Mouse (Mus musculus): ENCODE measurements at regions not wholly inside any gene's neighbourhood (a gene's known extent, or its start where the extent isn't known, plus 50 kb on each side); places are given as distances from the start of the nearest gene placed in this dataset.

DNA sequence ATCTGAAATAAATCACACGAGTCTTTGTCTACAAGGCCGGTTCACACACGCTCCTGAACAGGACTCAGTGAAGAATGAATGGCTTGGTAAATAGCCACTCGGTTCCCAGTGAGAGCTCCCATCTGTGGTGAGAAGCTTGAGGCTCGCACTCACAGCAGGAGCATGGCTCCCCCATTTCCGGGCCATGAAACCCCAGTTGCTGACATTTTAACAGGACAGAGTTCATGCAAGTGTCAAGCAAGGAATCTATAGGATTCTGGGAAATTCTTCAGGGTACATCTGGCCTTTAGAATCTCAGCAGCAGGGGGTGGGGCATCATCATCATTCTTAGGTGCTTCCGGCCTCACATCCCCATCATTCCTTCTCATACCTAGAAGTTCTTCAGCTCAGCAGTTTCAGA lies 371.8 kb downstream of the Adam3 start:
- H3K36me3 ChIP-seq: no peaks in the 10 kb centered on the region
- no peaks in the 10 kb centered on the region for H3K9me3 ChIP-seq (replicated peaks)
- WGBS: 56% methylated on average over 7 of the region's 7 CpGs
- H3K4me2 ChIP-seq: no peak overlapping the region
- H3K4me1 ChIP-seq: peaks cover 22% of the 10 kb centered on the region
- H3K27ac ChIP-seq: no peak overlapping the region
- no peak overlapping the region for H3K9ac ChIP-seq
- no peak overlapping the region for H3K4me3 ChIP-seq (replicated peaks)
- no peaks in the 10 kb centered on the region for H3K27me3 ChIP-seq
- ATAC-seq (replicated peaks; ENCODE audit: low FRiP score): no peak

DNA sequence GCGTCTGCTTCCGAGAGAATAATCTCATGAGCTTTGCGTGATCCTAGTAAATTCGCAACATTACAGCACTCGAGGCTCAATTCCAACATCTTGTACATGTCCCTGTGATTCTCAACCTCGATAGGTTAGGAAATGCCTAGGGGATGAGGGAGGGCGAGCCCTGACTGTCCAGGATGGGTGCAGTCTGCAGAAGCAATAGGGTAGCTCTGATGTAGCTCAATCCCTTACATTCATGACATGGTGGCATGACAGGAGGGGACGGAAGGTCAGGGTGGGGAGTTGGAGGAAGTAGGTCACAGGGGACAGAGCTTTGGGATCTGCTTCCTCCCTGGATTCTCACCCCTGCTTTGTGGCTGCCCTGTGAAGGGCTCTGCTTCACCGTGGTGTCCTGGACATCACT lies 373.3 kb downstream of the Adam3 start:
- WGBS: 49% methylated on average over 9 of the region's 9 CpGs
- H3K4me2 ChIP-seq: peak overlapping the region; percentile 44
- peaks cover 19% of the 10 kb centered on the region for H3K4me1 ChIP-seq
- no peak overlapping the region for H3K9ac ChIP-seq
- no peaks in the 10 kb centered on the region for H3K27me3 ChIP-seq
- no peak overlapping the region for H3K27ac ChIP-seq
- ATAC-seq (replicated peaks; ENCODE audit: low FRiP score): no peak; the same call in 1 of the 2 replicates
- 0 out of 2 replicates have a peak overlapping the region, but pooled peaks have one; percentile 10 for H3K4me3 ChIP-seq (replicated peaks)
- no peaks in the 10 kb centered on the region for H3K9me3 ChIP-seq (replicated peaks)
- no peaks in the 10 kb centered on the region for H3K36me3 ChIP-seq

DNA sequence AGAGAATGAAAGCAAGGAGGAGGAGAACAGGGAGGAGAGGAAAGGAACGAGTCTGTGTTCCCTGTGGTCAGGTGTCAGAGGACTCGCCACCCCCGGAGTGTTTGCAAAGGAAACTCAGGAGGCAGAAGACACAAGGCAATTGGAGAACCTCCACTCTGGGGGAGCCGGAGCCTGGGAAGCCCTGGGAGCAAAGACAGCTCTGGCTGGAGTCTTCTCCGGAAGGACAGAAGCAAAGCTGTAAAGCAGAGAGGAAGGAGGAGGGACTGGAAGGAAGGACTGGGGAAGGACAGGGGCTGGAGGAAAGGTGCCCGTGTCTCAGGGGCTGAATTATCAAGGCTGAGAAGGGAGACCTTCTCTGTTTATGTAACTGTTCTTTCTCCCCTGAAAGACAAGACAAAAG lies 373.9 kb downstream of the Adam3 start:
- Histone ChIP-seq H3K27ac (peak overlapping the region; percentile 56; the same call in 1 of the 2 replicates), H3K9ac (no peak overlapping the region), H3K36me3 (no peaks in the 10 kb centered on the region), H3K4me2 (peak overlapping the region; percentile 44), H3K27me3 (no peaks in the 10 kb centered on the region), H3K4me3 (replicated peaks) (peak overlapping the region; percentile 10; the same call in 1 of the 2 replicates), H3K4me1 (peaks cover 19% of the 10 kb centered on the region), H3K9me3 (replicated peaks) (no peaks in the 10 kb centered on the region)
- 4% methylated on average over 6 of the region's 6 CpGs for WGBS
- 0 out of 2 replicates have a peak, but pooled peaks have one; percentile 27 for ATAC-seq (replicated peaks; ENCODE audit: low FRiP score)

DNA sequence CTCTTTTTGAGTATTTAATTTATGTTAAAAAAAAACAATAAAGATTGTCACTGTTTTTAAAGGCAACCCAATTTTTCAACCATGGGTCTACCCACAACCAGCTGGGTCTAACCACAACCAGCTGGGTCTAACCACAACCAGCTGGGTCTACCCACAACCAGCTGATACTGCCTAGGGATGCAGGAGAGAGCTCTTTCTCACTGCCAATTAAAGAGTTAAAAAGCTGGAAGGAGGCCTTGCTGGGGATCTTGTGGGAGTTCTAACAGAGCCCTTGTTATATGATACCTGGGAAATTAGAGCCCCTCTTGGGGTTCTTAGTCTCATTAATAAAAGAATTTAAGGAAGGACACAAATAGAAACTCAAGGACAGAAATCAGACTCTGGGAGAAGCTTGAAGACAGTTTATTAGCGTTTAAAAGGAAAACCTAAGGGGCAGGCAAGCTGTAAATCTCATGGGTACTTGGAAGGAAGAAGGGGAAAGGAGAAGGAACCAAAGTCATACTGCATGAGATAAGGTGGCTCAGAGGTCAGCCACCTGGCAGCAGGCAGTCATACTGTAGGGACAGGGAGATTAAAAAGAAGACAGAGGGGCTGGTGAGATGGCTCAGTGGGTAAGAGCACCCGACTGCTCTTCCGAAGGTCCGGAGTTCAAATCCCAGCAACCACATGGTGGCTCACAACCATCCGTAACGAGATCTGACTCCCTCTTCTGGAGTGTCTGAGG lies 379.1 kb downstream of the Adam3 start:
- 40% methylated on average over 6 of the region's 6 CpGs for WGBS
- no peaks in the 10 kb centered on the region for H3K4me1 ChIP-seq
- no peaks in the 10 kb centered on the region for H3K36me3 ChIP-seq
- no peak overlapping the region for H3K27ac ChIP-seq
- peak; percentile 91 for ATAC-seq (replicated peaks; ENCODE audit: low FRiP score)
- no peak overlapping the region for H3K9ac ChIP-seq
- no peak overlapping the region for H3K4me2 ChIP-seq
- no peak overlapping the region for H3K4me3 ChIP-seq (replicated peaks)
- no peaks in the 10 kb centered on the region for H3K9me3 ChIP-seq (replicated peaks)
- H3K27me3 ChIP-seq: no peaks in the 10 kb centered on the region

DNA sequence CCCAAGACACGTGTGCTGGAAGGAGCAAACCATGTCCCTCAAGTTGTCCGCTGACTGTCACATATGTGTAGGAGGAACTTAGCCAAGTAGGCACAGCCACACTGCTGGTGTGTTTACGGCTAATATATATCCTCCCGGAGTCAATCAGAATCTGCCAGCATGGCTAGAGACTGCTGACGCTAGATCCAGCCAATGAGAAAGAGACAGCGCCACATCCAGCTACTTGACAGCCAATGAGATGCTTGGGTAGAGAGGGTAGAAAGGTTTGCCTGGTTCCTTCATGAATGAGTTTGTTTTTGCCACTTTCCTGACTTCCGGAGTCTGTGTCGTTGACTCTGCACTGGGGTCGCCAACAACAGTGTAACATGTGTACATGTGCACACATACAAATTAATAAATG lies 387.0 kb downstream of the Adam3 start:
- Histone ChIP-seq H3K27ac (no peak overlapping the region), H3K4me2 (no peak overlapping the region), H3K9ac (no peak overlapping the region), H3K4me1 (peaks cover 9% of the 10 kb centered on the region), H3K27me3 (no peaks in the 10 kb centered on the region), H3K4me3 (replicated peaks) (no peak overlapping the region), H3K36me3 (no peaks in the 10 kb centered on the region), H3K9me3 (replicated peaks) (no peaks in the 10 kb centered on the region)
- ATAC-seq (replicated peaks; ENCODE audit: low FRiP score): no peak
- 88% methylated on average over 9 of the region's 9 CpGs for WGBS

DNA sequence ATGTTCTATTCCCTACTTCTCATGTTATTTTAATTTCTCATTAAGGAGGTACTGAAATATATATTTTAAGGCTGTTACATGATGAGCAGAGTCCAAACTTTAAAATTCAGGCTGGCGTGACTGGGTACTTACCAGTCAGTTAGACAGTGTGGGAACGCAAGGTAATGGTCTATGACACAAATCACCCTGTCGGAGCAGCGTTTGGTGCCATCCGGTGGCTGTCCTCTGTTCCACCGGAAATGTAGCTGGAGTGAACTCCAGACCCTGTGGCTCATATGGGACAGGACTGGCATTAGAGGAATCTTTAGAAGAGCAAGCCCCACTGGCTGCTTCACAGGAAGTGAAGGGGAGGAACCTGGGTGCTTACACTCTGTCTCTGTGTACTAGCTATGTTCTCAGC lies 388.0 kb downstream of the Adam3 start:
- Histone ChIP-seq H3K4me2 (no peak overlapping the region), H3K4me1 (peaks cover 9% of the 10 kb centered on the region), H3K4me3 (replicated peaks) (no peak overlapping the region), H3K27ac (no peak overlapping the region), H3K9ac (no peak overlapping the region), H3K9me3 (replicated peaks) (no peaks in the 10 kb centered on the region), H3K27me3 (no peaks in the 10 kb centered on the region), H3K36me3 (no peaks in the 10 kb centered on the region)
- 21% methylated on average over 6 of the region's 6 CpGs for WGBS
- peak; percentile 36; the same call in 1 of the 2 replicates for ATAC-seq (replicated peaks; ENCODE audit: low FRiP score)

DNA sequence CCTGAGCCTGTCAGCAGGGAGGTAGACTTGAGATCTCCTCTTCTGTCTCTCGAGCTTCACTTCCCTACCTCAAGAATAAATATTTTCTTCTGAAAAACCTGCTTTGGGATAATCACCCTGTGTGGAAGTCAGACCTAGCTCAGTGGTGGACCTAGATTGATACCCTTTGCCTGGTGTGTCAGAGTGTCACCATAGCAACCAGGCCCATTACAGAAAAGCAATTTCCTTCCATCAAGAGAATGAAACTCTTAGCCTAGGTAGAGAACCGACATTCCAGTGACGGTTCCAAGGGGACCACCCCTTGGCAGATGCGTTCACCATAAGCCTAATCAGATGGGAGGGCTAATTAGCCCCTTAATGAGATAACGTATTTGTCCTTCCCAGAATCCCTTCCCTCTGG lies 389.9 kb downstream of the Adam3 start:
- H3K27me3 ChIP-seq: no peaks in the 10 kb centered on the region
- H3K4me1 ChIP-seq: peaks cover 7% of the 10 kb centered on the region
- H3K4me2 ChIP-seq: no peak overlapping the region
- no peak overlapping the region for H3K9ac ChIP-seq
- no peaks in the 10 kb centered on the region for H3K36me3 ChIP-seq
- ATAC-seq (replicated peaks; ENCODE audit: low FRiP score): no peak
- H3K4me3 ChIP-seq (replicated peaks): no peak overlapping the region
- WGBS: 55% methylated on average over 5 of the region's 5 CpGs
- no peaks in the 10 kb centered on the region for H3K9me3 ChIP-seq (replicated peaks)
- no peak overlapping the region for H3K27ac ChIP-seq

DNA sequence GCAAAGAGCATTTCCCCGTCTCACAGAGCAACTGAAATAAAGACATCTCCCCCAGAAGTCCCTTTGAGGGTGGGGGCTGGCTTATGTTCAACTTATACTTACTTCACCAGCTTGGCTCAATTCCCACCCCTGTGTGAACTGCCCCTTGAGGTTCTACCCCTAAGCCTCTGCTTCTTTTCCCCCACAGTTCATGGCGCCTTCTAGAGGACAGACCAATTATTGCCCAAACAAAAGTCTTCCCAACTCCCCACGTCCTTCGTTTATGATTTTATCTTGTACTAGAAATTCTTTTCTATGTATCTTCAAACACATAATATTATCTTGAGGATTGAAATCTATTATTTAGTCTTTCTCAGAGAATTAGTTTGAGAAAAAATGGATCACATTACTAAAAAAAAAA lies 391.9 kb downstream of the Adam3 start:
- ATAC-seq (replicated peaks; ENCODE audit: low FRiP score): no peak
- 77% methylated on average over 4 of the region's 4 CpGs for WGBS
- Histone ChIP-seq H3K9ac (no peak overlapping the region), H3K4me1 (peaks cover 7% of the 10 kb centered on the region), H3K9me3 (replicated peaks) (no peaks in the 10 kb centered on the region), H3K36me3 (no peaks in the 10 kb centered on the region), H3K4me2 (no peak overlapping the region), H3K27ac (no peak overlapping the region), H3K27me3 (no peaks in the 10 kb centered on the region), H3K4me3 (replicated peaks) (no peak overlapping the region)

DNA sequence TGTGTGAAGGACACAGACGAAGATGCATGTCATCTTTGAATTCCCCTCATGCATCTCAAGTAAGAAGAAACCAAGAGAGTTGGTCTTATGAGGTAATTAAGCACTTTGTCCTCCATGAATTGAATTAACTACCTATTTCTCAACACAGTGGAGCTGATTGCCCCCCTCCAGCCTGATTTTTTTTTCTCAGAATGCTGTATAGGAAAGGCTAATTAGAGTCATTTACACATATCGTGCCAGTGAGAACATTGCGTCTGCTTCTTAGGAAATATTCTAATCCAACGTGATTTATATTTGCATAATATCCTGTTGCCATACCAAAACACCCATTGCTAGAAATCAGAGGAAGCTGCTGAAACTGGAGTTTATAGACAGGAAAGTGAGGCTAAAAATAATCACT lies 414.8 kb downstream of the Adam3 start:
- H3K9ac ChIP-seq: no peak overlapping the region
- H3K4me2 ChIP-seq: no peak overlapping the region
- H3K9me3 ChIP-seq (replicated peaks): no peaks in the 10 kb centered on the region
- no peaks in the 10 kb centered on the region for H3K27me3 ChIP-seq
- H3K27ac ChIP-seq: no peak overlapping the region
- ATAC-seq (replicated peaks; ENCODE audit: low FRiP score): no peak
- no peaks in the 10 kb centered on the region for H3K4me1 ChIP-seq
- 65% methylated on average over 4 of the region's 4 CpGs for WGBS
- no peak overlapping the region for H3K4me3 ChIP-seq (replicated peaks)
- no peaks in the 10 kb centered on the region for H3K36me3 ChIP-seq

DNA sequence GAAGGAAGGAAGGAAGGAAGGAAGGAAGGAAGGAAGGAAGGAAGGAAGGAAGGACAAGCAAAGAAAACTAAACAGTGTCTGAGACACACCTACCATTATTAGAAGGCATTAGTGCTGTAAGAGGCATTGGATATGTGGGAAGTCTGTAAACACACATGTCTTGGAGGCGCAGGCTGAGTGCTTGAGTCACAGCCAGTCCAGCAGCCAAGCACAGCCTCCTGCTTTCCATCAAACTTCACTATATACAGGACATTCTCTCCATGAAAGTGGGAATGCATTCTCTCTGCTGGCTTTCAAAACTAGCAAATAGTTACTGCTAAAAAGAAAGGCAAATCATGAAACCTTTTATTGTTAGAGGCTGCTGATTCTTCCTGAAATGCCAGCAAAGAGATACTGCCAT lies 431.1 kb downstream of the Adam3 start:
- H3K9me3 ChIP-seq (replicated peaks): peaks cover 5% of the 10 kb centered on the region; the same call in 1 of the 2 replicates
- peaks cover 3% of the 10 kb centered on the region; the same call in 1 of the 2 replicates for H3K27me3 ChIP-seq
- H3K4me1 ChIP-seq: no peaks in the 10 kb centered on the region
- H3K36me3 ChIP-seq: no peaks in the 10 kb centered on the region
- no peak for ATAC-seq (replicated peaks; ENCODE audit: low FRiP score)
- 62% methylated on average over 1 of the region's 1 CpGs for WGBS
- no peak overlapping the region for H3K9ac ChIP-seq
- no peak overlapping the region for H3K27ac ChIP-seq
- H3K4me2 ChIP-seq: no peak overlapping the region
- no peak overlapping the region for H3K4me3 ChIP-seq (replicated peaks)

DNA sequence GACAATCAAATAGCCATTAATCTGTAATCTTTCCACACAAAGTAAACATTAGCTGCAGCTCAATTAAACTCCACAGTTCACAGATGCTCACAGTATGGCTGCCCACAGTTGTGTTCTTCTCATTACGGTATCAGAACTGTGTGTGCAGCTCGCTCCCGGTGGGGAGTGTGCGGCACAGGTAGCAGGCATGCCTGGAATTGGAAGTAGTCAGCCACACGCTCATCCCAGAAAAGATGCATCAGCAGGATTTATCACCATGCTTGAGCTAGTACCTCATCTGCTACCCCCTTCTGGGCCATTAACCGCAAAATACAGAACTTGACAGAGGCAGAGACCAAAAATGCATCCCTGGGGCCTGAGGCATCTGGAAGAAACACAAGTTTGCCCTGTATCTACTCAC lies 437.8 kb downstream of the Adam3 start:
- Histone ChIP-seq H3K4me1 (no peaks in the 10 kb centered on the region), H3K4me3 (replicated peaks) (no peak overlapping the region), H3K27me3 (no peaks in the 10 kb centered on the region), H3K27ac (no peak overlapping the region), H3K36me3 (no peaks in the 10 kb centered on the region), H3K4me2 (no peak overlapping the region), H3K9me3 (replicated peaks) (peaks cover 5% of the 10 kb centered on the region; the same call in 1 of the 2 replicates), H3K9ac (no peak overlapping the region)
- 70% methylated on average over 6 of the region's 6 CpGs for WGBS
- no peak for ATAC-seq (replicated peaks; ENCODE audit: low FRiP score)

DNA sequence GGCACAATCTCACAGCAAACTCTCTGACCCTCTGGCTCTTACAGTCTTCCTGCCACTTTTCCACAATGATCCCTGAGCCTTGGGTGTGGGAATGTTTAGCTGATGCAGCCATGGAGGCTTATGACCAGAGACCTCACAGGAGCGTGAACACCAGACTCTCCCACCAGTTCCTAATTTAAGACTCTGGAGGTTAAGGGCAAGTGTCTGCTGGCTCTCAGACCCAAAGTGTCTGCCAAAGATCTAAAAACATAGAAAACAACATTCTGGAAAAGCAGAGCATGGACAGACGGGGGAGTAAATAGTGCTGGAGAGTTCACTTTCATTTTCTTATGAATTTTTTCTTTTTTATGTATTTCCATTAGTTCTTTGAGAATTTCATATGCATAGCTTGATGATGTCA lies 440.7 kb downstream of the Adam3 start:
- H3K4me2 ChIP-seq: no peak overlapping the region
- H3K27ac ChIP-seq: no peak overlapping the region
- no peaks in the 10 kb centered on the region for H3K4me1 ChIP-seq
- no peak overlapping the region for H3K4me3 ChIP-seq (replicated peaks)
- no peaks in the 10 kb centered on the region for H3K27me3 ChIP-seq
- H3K36me3 ChIP-seq: no peaks in the 10 kb centered on the region
- H3K9ac ChIP-seq: no peak overlapping the region
- 42% methylated on average over 2 of the region's 2 CpGs for WGBS
- no peaks in the 10 kb centered on the region for H3K9me3 ChIP-seq (replicated peaks)
- no peak for ATAC-seq (replicated peaks; ENCODE audit: low FRiP score)

DNA sequence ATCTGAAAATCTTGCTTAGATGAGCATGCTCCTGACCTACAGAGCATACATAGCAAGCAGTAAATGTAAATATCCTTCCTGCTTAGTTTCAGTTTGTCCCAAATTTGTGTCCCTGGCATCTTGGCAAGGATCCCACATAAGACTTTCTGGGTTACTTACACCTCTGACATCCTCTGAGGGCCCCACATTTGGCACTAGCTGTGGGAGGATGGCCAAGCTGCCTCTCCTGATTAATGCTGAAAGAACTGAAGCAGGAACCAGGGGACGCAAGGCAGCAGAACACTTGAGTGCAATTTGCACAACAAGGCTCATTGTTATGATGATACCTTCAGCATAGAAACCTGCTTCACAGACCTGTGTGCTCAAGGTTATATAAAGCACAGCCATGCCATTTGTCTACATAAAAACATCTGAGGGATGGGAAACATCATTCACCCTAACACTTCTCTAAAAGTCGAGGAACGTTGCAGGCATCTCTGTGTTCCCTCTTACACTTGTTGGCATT lies 441.7 kb downstream of the Adam3 start:
- no peaks in the 10 kb centered on the region for H3K36me3 ChIP-seq
- no peak for ATAC-seq (replicated peaks; ENCODE audit: low FRiP score)
- no peak overlapping the region for H3K4me3 ChIP-seq (replicated peaks)
- H3K27me3 ChIP-seq: no peaks in the 10 kb centered on the region
- WGBS: 59% methylated on average over 3 of the region's 3 CpGs
- H3K4me1 ChIP-seq: no peaks in the 10 kb centered on the region
- no peak overlapping the region for H3K27ac ChIP-seq
- H3K4me2 ChIP-seq: no peak overlapping the region
- no peaks in the 10 kb centered on the region for H3K9me3 ChIP-seq (replicated peaks)
- no peak overlapping the region for H3K9ac ChIP-seq

Measured in kidney, embryonic 15.5 days (tissue).